Mouse (Mus musculus): Measurements from ENCODE around the gene Pcdh17.

Gene Pcdh17

GRCm38 (mm10) chr14:84477411-84477810 is 34.0 kb downstream of the Pcdh17 start:
- DNase-seq (ENCODE audit: extremely low read depth, low read depth, low spot score) = no peak

- no peak for DNase-seq (ENCODE audit: extremely low read depth, low read depth, low spot score)
These were observed 37.2 kb downstream of the Pcdh17 start for GRCm38 (mm10) chr14:84480546-84480945.

GRCm38 (mm10) chr14:84484350-84484749 is 41.0 kb downstream of the Pcdh17 start:
- no peak for DNase-seq (ENCODE audit: extremely low read depth, low read depth, low spot score)

- no peak for DNase-seq (ENCODE audit: extremely low read depth, low read depth, low spot score)
These were observed 67.6 kb downstream of the Pcdh17 start for GRCm38 (mm10) chr14:84511010-84511409.

GRCm38 (mm10) chr14:84532397-84532796 is 89.0 kb downstream of the Pcdh17 start:
- no peak for DNase-seq (ENCODE audit: extremely low read depth, low read depth, low spot score)

GRCm38 (mm10) chr14:84535264-84535663 is 91.9 kb downstream of the Pcdh17 start:
- DNase-seq (ENCODE audit: extremely low read depth, low read depth, low spot score) = no peak

GRCm38 (mm10) chr14:84541838-84542237 is 98.5 kb downstream of the Pcdh17 start:
- DNase-seq (ENCODE audit: extremely low read depth, low read depth, low spot score) = no peak

GRCm38 (mm10) chr14:84545968-84546367 is 102.6 kb downstream of the Pcdh17 start:
- DNase-seq (ENCODE audit: extremely low read depth, low read depth, low spot score) = no peak

- no peak for DNase-seq (ENCODE audit: extremely low read depth, low read depth, low spot score)
These were observed 104.3 kb downstream of the Pcdh17 start for GRCm38 (mm10) chr14:84547513-84548194.

- DNase-seq (ENCODE audit: extremely low read depth, low read depth, low spot score) = no peak
These were observed 108.2 kb downstream of the Pcdh17 start for GRCm38 (mm10) chr14:84551546-84551945.

- no peak for DNase-seq (ENCODE audit: extremely low read depth, low read depth, low spot score)
These were observed 127.7 kb downstream of the Pcdh17 start for GRCm38 (mm10) chr14:84571071-84571470.
